Mouse (Mus musculus): ENCODE measurements around the gene Ccdc51. TPM values are rescaled to one million over a fixed set of nuclear protein-coding genes. Genes with fewer than 3 reads are reported as not detected.

The Ccdc51 gene
- polyA plus RNA-seq, 1 experiment from 2014 or later: 13.1 TPM

DNA sequence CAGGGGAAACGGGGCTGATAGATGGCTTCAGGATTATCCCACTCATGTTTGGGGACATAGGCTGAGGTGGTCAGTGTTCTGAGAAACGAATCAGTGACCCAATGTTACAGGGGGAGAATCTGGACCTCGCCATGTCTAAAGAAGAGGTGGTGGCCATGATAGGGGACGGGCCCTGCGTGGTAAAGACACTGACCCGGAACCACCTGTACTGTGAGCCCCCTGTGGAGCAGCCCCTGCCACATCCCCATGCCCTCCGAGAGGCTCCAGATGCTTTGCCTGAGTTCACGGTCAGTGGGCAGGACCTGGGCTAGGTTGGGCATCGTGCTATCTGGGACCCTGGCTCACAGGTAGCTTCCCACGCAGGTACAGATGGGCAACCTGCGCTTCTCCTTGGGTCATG is 27.9 kb downstream of the Ccdc51 start:
- Histone ChIP-seq H3K27ac (ENCODE audit: low read depth, low read length) (no peak overlapping the region), H3K4me1 (ENCODE audit: control insufficient read depth, insufficient read depth, low read depth, low read length) (no peaks in the 10 kb centered on the region), H3K36me3 (ENCODE audit: control insufficient read depth, insufficient read depth, low read length) (peaks cover 62% of the 10 kb centered on the region), H3K9me3 (ENCODE audit: control insufficient read depth, low read length) (no peaks in the 10 kb centered on the region), H3K9ac (ENCODE audit: low read depth, low read length) (no peak overlapping the region), H3K4me3 (ENCODE audit: low read length) (no peak overlapping the region), H3K4me2 (ENCODE audit: low read length) (no peak overlapping the region), H3K27me3 (replicated peaks; ENCODE audit: control insufficient read depth, insufficient read depth, low read length) (no peaks in the 10 kb centered on the region)
- WGBS: 93% methylated on average over 11 of the region's 11 CpGs
- no peak for ATAC-seq

DNA sequence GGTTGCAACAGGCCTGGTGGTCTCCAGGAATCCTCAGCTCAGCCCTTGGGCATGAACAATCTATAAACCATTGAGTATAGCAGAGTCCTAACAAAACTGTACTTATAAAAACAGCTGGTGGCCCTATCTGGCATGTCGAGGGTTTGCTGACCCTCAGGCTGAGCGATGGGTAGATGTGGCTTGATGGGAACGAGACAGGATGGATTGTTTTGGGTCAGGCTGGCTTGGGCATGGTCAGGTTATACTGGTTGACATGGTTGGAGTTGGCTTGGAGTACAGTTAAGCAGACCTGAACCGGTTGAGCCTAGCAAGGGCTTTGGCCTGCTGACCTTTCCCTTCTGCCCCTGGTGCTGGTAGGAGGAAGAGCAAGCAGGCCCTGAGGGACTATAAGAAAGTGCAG is 28.8 kb downstream of the Ccdc51 start:
- no peak for ATAC-seq
- Histone ChIP-seq H3K27me3 (replicated peaks; ENCODE audit: control insufficient read depth, insufficient read depth, low read length) (no peaks in the 10 kb centered on the region), H3K4me3 (ENCODE audit: low read length) (no peak overlapping the region), H3K4me1 (ENCODE audit: control insufficient read depth, insufficient read depth, low read depth, low read length) (no peaks in the 10 kb centered on the region), H3K9ac (ENCODE audit: low read depth, low read length) (no peak overlapping the region), H3K9me3 (ENCODE audit: control insufficient read depth, low read length) (no peaks in the 10 kb centered on the region), H3K27ac (ENCODE audit: low read depth, low read length) (no peak overlapping the region), H3K4me2 (ENCODE audit: low read length) (no peak overlapping the region), H3K36me3 (ENCODE audit: control insufficient read depth, insufficient read depth, low read length) (peaks cover 64% of the 10 kb centered on the region)
- 89% methylated on average over 4 of the region's 4 CpGs for WGBS

DNA sequence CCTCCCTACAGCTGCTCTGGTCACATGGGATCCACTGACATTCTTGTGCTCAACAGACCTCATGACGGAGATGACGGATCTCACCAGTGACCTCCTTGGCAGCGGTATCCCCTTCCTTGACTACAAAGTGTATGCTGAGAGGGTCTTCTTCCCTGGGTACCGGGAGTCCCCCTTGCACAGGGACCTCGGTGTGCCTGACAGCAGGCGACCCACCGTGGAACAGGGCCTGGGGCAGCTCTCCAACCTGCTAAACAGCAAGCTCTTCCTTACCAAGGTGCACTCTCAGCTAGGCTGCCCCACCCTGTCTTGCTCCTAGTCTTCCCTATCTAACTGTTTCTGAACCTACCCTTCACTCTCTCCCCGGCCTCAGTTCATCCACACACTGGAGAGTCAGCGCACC is 29.3 kb downstream of the Ccdc51 start:
- Histone ChIP-seq H3K9me3 (ENCODE audit: control insufficient read depth, low read length) (no peaks in the 10 kb centered on the region), H3K27ac (ENCODE audit: low read depth, low read length) (no peak overlapping the region), H3K4me1 (ENCODE audit: control insufficient read depth, insufficient read depth, low read depth, low read length) (no peaks in the 10 kb centered on the region), H3K4me3 (ENCODE audit: low read length) (no peak overlapping the region), H3K4me2 (ENCODE audit: low read length) (no peak overlapping the region), H3K36me3 (ENCODE audit: control insufficient read depth, insufficient read depth, low read length) (peaks cover 67% of the 10 kb centered on the region), H3K27me3 (replicated peaks; ENCODE audit: control insufficient read depth, insufficient read depth, low read length) (no peaks in the 10 kb centered on the region), H3K9ac (ENCODE audit: low read depth, low read length) (no peak overlapping the region)
- ATAC-seq: no peak
- 92% methylated on average over 8 of the region's 9 CpGs for WGBS

DNA sequence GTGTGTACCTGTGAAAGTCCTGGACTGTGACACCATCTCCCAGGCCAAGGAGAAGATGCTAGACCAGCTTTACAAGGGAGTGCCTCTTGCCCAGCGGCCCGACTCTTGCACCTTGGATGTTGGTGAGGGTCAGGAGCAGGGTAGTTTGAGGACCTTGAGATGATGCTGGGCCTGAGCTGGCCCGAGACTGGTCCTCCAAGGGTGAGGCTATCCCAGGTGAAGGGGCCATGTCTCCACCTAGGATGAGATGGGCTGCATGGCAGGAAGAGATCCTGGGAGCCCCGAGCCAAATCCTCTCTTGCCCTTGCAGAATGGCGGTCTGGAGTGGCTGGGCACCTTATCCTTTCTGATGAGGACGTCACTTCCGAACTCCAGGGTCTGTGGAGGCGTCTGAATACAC is 31.0 kb downstream of the Ccdc51 start:
- Histone ChIP-seq H3K4me3 (ENCODE audit: low read length) (no peak overlapping the region), H3K27me3 (replicated peaks; ENCODE audit: control insufficient read depth, insufficient read depth, low read length) (no peaks in the 10 kb centered on the region), H3K9ac (ENCODE audit: low read depth, low read length) (no peak overlapping the region), H3K36me3 (ENCODE audit: control insufficient read depth, insufficient read depth, low read length) (peaks cover 71% of the 10 kb centered on the region), H3K9me3 (ENCODE audit: control insufficient read depth, low read length) (no peaks in the 10 kb centered on the region), H3K4me1 (ENCODE audit: control insufficient read depth, insufficient read depth, low read depth, low read length) (no peaks in the 10 kb centered on the region), H3K27ac (ENCODE audit: low read depth, low read length) (no peak overlapping the region), H3K4me2 (ENCODE audit: low read length) (no peak overlapping the region)
- ATAC-seq: no peak
- 91% methylated on average over 8 of the region's 8 CpGs for WGBS

DNA sequence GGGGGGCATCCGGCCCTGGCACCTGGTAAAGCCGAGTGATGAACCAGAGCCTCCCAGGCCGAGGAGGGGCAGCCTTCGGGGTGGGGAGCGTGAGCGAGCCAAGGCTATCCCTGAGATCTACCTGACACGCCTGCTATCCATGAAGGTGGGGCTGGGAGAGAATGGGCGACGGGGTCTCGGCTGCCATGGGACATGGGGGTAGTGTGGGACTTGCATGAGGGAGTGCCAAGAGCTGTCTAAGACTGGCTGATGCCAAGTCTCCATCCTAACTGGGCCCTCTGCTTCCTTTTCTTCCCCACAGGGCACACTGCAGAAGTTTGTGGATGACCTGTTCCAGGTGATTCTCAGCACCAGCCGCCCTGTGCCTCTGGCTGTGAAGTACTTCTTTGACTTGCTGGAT is 32.0 kb downstream of the Ccdc51 start:
- no peak overlapping the region for H3K27ac ChIP-seq (ENCODE audit: low read depth, low read length)
- H3K9me3 ChIP-seq (ENCODE audit: control insufficient read depth, low read length): no peaks in the 10 kb centered on the region
- H3K27me3 ChIP-seq (replicated peaks; ENCODE audit: control insufficient read depth, insufficient read depth, low read length): no peaks in the 10 kb centered on the region
- peaks cover 71% of the 10 kb centered on the region for H3K36me3 ChIP-seq (ENCODE audit: control insufficient read depth, insufficient read depth, low read length)
- H3K4me3 ChIP-seq (ENCODE audit: low read length): no peak overlapping the region
- H3K4me2 ChIP-seq (ENCODE audit: low read length): no peak overlapping the region
- H3K4me1 ChIP-seq (ENCODE audit: control insufficient read depth, insufficient read depth, low read depth, low read length): no peaks in the 10 kb centered on the region
- WGBS: 95% methylated on average over 11 of the region's 11 CpGs
- ATAC-seq: no peak
- H3K9ac ChIP-seq (ENCODE audit: low read depth, low read length): no peak overlapping the region

DNA sequence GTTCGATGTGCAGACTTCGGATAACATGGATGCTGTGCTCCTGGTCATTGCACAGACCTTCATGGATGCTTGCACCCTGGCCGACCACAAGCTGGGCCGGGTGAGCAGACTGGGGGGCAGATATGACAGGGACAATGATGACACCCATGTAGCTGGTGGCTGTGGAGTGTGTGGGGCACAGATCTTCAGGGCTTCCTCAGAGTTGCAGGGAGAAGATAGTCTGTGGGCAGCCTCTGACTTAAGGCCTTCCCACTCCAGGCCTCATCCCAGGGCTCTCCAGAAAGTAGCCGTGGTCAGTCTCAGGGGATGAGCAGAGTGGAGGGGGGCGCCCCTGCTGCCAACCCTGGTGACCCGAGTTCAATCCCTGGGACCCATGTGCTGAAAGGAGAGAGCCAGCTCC is 32.6 kb downstream of the Ccdc51 start:
- Histone ChIP-seq H3K4me1 (ENCODE audit: control insufficient read depth, insufficient read depth, low read depth, low read length) (no peaks in the 10 kb centered on the region), H3K4me2 (ENCODE audit: low read length) (no peak overlapping the region), H3K27me3 (replicated peaks; ENCODE audit: control insufficient read depth, insufficient read depth, low read length) (no peaks in the 10 kb centered on the region), H3K4me3 (ENCODE audit: low read length) (no peak overlapping the region), H3K27ac (ENCODE audit: low read depth, low read length) (no peak overlapping the region), H3K36me3 (ENCODE audit: control insufficient read depth, insufficient read depth, low read length) (peaks cover 68% of the 10 kb centered on the region), H3K9ac (ENCODE audit: low read depth, low read length) (no peak overlapping the region), H3K9me3 (ENCODE audit: control insufficient read depth, low read length) (no peaks in the 10 kb centered on the region)
- WGBS: 93% methylated on average over 7 of the region's 7 CpGs
- no peak for ATAC-seq

DNA sequence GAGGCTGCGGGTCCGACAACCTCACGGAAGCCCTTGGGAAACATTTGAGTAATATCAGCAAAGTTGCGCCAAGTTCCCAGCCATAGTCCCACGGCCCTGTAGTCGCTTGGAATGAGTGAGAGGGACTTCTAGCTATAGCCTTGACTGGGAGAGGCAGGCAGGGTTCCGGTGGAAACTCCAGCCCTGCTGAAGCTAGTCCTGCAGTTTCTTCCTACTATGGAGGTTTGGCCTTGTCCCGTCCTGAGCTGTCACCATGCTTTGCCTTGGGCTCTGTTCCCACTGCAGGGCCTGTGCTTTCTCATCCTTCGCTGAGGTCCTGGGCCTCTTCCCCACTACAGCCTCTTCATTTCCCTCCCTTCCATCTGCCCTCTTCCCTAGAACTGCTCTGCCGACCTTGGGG is 33.9 kb downstream of the Ccdc51 start:
- Histone ChIP-seq H3K27ac (ENCODE audit: low read depth, low read length) (no peak overlapping the region), H3K36me3 (ENCODE audit: control insufficient read depth, insufficient read depth, low read length) (peaks cover 62% of the 10 kb centered on the region), H3K27me3 (replicated peaks; ENCODE audit: control insufficient read depth, insufficient read depth, low read length) (no peaks in the 10 kb centered on the region), H3K9me3 (ENCODE audit: control insufficient read depth, low read length) (no peaks in the 10 kb centered on the region), H3K4me3 (ENCODE audit: low read length) (no peak overlapping the region), H3K4me1 (ENCODE audit: control insufficient read depth, insufficient read depth, low read depth, low read length) (no peaks in the 10 kb centered on the region), H3K9ac (ENCODE audit: low read depth, low read length) (no peak overlapping the region), H3K4me2 (ENCODE audit: low read length) (no peak overlapping the region)
- no peak for ATAC-seq
- 96% methylated on average over 10 of the region's 10 CpGs for WGBS

DNA sequence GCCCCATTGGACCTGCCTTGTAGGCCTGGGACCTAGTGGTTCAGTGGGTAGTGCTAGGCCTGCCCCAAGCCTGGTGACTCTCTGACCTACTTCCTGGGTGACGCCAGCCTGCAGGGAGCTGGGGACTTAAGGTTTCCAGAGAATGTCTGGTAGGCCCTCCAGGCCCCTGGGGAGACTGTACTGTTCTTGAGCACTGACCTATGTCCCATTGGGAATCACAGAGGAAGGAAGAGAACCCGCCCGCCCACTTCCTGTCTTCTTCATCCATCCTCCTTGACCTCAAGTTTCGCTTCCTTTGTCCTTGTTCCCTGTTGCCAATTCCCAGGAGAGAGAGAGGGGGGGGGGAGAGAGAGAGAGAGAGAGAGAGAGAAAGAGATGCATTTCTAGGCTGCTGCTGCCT is 35.8 kb downstream of the Ccdc51 start:
- H3K4me2 ChIP-seq (ENCODE audit: low read length): no peak overlapping the region
- no peak for ATAC-seq
- peaks cover 49% of the 10 kb centered on the region for H3K36me3 ChIP-seq (ENCODE audit: control insufficient read depth, insufficient read depth, low read length)
- no peak overlapping the region for H3K4me3 ChIP-seq (ENCODE audit: low read length)
- no peak overlapping the region for H3K9ac ChIP-seq (ENCODE audit: low read depth, low read length)
- H3K27ac ChIP-seq (ENCODE audit: low read depth, low read length): no peak overlapping the region
- 95% methylated on average over 4 of the region's 4 CpGs for WGBS
- no peaks in the 10 kb centered on the region for H3K27me3 ChIP-seq (replicated peaks; ENCODE audit: control insufficient read depth, insufficient read depth, low read length)
- H3K9me3 ChIP-seq (ENCODE audit: control insufficient read depth, low read length): no peaks in the 10 kb centered on the region
- no peaks in the 10 kb centered on the region for H3K4me1 ChIP-seq (ENCODE audit: control insufficient read depth, insufficient read depth, low read depth, low read length)

DNA sequence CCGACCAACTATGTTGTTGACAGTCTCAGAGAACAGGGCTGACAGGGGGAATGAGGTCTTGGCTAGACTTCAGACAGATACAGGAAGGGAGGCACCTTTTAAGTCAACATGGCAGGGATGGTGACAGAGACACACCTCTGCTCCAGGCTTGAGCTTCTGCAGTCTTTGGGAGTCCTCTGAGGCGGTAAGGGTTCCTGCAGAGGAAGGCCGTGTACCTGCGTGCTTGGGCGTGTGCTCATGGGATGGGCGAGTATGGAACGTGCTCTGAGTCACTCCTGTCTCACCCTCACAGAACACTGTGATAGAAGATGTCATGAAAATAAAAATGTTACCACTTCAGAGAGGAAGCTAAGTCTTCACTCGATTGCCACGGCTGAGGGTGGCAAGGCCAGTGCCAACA is 37.3 kb downstream of the Ccdc51 start:
- Histone ChIP-seq H3K27ac (ENCODE audit: low read depth, low read length) (no peak overlapping the region), H3K4me2 (ENCODE audit: low read length) (no peak overlapping the region), H3K27me3 (replicated peaks; ENCODE audit: control insufficient read depth, insufficient read depth, low read length) (no peaks in the 10 kb centered on the region), H3K36me3 (ENCODE audit: control insufficient read depth, insufficient read depth, low read length) (peaks cover 40% of the 10 kb centered on the region), H3K9me3 (ENCODE audit: control insufficient read depth, low read length) (no peaks in the 10 kb centered on the region), H3K4me3 (ENCODE audit: low read length) (no peak overlapping the region), H3K4me1 (ENCODE audit: control insufficient read depth, insufficient read depth, low read depth, low read length) (no peaks in the 10 kb centered on the region), H3K9ac (ENCODE audit: low read depth, low read length) (no peak overlapping the region)
- ATAC-seq: no peak
- 93% methylated on average over 9 of the region's 9 CpGs for WGBS

DNA sequence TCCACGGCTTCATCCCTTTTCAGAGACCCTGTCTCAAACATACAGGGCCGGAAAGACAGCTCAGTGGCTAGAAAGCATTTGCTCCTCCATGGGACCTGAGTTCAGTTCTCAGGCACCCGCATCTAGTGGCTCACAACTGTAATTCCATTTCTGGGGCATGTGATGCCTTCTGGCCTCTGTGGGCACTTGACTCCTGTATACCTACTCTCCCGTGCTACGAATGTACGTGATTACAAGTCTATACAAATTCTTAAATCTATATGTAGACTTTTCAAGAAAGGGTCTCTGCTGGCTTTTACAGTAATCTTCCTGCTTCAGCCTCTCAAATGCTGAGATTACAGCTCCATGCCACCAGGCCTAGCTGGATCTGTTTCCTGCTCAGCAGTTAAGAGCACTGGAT is 38.7 kb downstream of the Ccdc51 start:
- Histone ChIP-seq H3K9me3 (ENCODE audit: control insufficient read depth, low read length) (no peaks in the 10 kb centered on the region), H3K4me1 (ENCODE audit: control insufficient read depth, insufficient read depth, low read depth, low read length) (no peaks in the 10 kb centered on the region), H3K27ac (ENCODE audit: low read depth, low read length) (no peak overlapping the region), H3K27me3 (replicated peaks; ENCODE audit: control insufficient read depth, insufficient read depth, low read length) (no peaks in the 10 kb centered on the region), H3K4me3 (ENCODE audit: low read length) (no peak overlapping the region), H3K4me2 (ENCODE audit: low read length) (no peak overlapping the region), H3K36me3 (ENCODE audit: control insufficient read depth, insufficient read depth, low read length) (peaks cover 26% of the 10 kb centered on the region), H3K9ac (ENCODE audit: low read depth, low read length) (no peak overlapping the region)
- 92% methylated on average over 6 of the region's 6 CpGs for WGBS
- no peak for ATAC-seq
